Mouse (Mus musculus): ENCODE measurements around the gene Sf3b4. TPM values are rescaled to one million over a fixed set of nuclear protein-coding genes. Genes with fewer than 3 reads are reported as not detected.

Gene Sf3b4
- polyA plus RNA-seq, 1 experiment, result 1,197 TPM

GRCm38 (mm10) chr3:96196437-96197128 lies 24.5 kb downstream of the Sf3b4 start:
- no peak for TF ChIP-seq GATA1 (IDR thresholded peaks at IDR 0.05; ENCODE audit: low read length)

- no peak for TF ChIP-seq GATA1 (IDR thresholded peaks at IDR 0.05; ENCODE audit: low read length)
These were observed 25.1 kb downstream of the Sf3b4 start for GRCm38 (mm10) chr3:96197129-96197749.

GRCm38 (mm10) chr3:96198181-96198580 lies 26.0 kb downstream of the Sf3b4 start:
- TF ChIP-seq GATA1 (IDR thresholded peaks at IDR 0.05; ENCODE audit: low read length), result no peak

- no peak for TF ChIP-seq GATA1 (IDR thresholded peaks at IDR 0.05; ENCODE audit: low read length)
These were observed 27.6 kb downstream of the Sf3b4 start for GRCm38 (mm10) chr3:96199731-96200130.

GRCm38 (mm10) chr3:96207819-96208218 lies 35.7 kb downstream of the Sf3b4 start:
- TF ChIP-seq GATA1 (IDR thresholded peaks at IDR 0.05; ENCODE audit: low read length), result no peak

GRCm38 (mm10) chr3:96209242-96209641 lies 37.1 kb downstream of the Sf3b4 start:
- no peak for TF ChIP-seq GATA1 (IDR thresholded peaks at IDR 0.05; ENCODE audit: low read length)

GRCm38 (mm10) chr3:96219191-96219641 lies 47.1 kb downstream of the Sf3b4 start:
- no peak for TF ChIP-seq GATA1 (IDR thresholded peaks at IDR 0.05; ENCODE audit: low read length)

- TF ChIP-seq GATA1 (IDR thresholded peaks at IDR 0.05; ENCODE audit: low read length), result no peak
These were observed 47.6 kb downstream of the Sf3b4 start, which contains the start of the genes Bola1 and Hist2h2ab for GRCm38 (mm10) chr3:96219661-96220130. Gene Bola1, minus strand, starts transcription at chr3:96219709. Gene Hist2h2ab, plus strand, starts transcription at chr3:96219865.

GRCm38 (mm10) chr3:96220765-96221639 lies 48.9 kb downstream of the Sf3b4 start, which contains the start of the genes Hist2h2ac and Hist2h2be:
Gene Hist2h2ac, minus strand, starts transcription at chr3:96220880.
Gene Hist2h2be, plus strand, starts transcription at chr3:96221119.
- TF ChIP-seq GATA1 (IDR thresholded peaks at IDR 0.05; ENCODE audit: low read length), result no peak

GRCm38 (mm10) chr3:96221640-96222038 lies 49.5 kb downstream of the Sf3b4 start:
- no peak for TF ChIP-seq GATA1 (IDR thresholded peaks at IDR 0.05; ENCODE audit: low read length)

- TF ChIP-seq GATA1 (IDR thresholded peaks at IDR 0.05; ENCODE audit: low read length), result no peak
These were observed 50.6 kb downstream of the Sf3b4 start for GRCm38 (mm10) chr3:96222774-96223173.

- TF ChIP-seq GATA1 (IDR thresholded peaks at IDR 0.05; ENCODE audit: low read length), result no peak
These were observed 53.3 kb downstream of the Sf3b4 start for GRCm38 (mm10) chr3:96225421-96225820.

Other genes with a start within 250 kb of the Sf3b4 start
- 353 and 448 TPM in 2 replicates for gene Anp32e, start 243.1 kb upstream of the Sf3b4 start, polyA plus RNA-seq (2012)
- 7.2 and 7.7 TPM in 2 replicates for gene Plekho1, start 176.3 kb upstream of the Sf3b4 start, polyA plus RNA-seq (2012)
- 5.6 and 5.8 TPM in 2 replicates for gene Vps45, start 113.9 kb upstream of the Sf3b4 start, polyA plus RNA-seq (2012)
- gene Otud7b, start 67.8 kb upstream of the Sf3b4 start, polyA plus RNA-seq (2012), result 10.4 and 11.5 TPM in 2 replicates
- gene Mtmr11, start 10.3 kb upstream of the Sf3b4 start, polyA plus RNA-seq (2012), result not detected in 2 replicates
- gene Sv2a, start 8.8 kb downstream of the Sf3b4 start, polyA plus RNA-seq (2012), result 0.15 and 0.28 TPM in 2 replicates
- gene Bola1, start 47.4 kb downstream of the Sf3b4 start, polyA plus RNA-seq (2012), result 159 and 228 TPM in 2 replicates
- gene Hist2h2ab, start 47.5 kb downstream of the Sf3b4 start, polyA plus RNA-seq (2012), result 0.44 and 0.69 TPM in 2 replicates
- 2.5 and 6.5 TPM in 2 replicates for gene Hist2h2ac, start 48.5 kb downstream of the Sf3b4 start, polyA plus RNA-seq (2012)
- 0.13 and 0.21 TPM in 2 replicates for gene Hist2h2be, start 48.8 kb downstream of the Sf3b4 start, polyA plus RNA-seq (2012)
- gene Hist2h3c2, start 66.8 kb downstream of the Sf3b4 start, polyA plus RNA-seq (2012), result 45.1 and 54.3 TPM in 2 replicates
- gene Hist2h2aa2, start 67.9 kb downstream of the Sf3b4 start, polyA plus RNA-seq (2012), result 48.7 and 66.2 TPM in 2 replicates
- gene Hist2h2aa1, start 73.2 kb downstream of the Sf3b4 start, polyA plus RNA-seq (2012), result 3.6 and 5.8 TPM in 2 replicates
- not detected in 2 replicates for gene Hist2h3c1, start 74.4 kb downstream of the Sf3b4 start, polyA plus RNA-seq (2012)
- gene Hist2h4, start 91.0 kb downstream of the Sf3b4 start, polyA plus RNA-seq (2012), result 2.2 and 2.7 TPM in 2 replicates
- 32.0 and 50.2 TPM in 2 replicates for gene Hist2h3b, start 96.3 kb downstream of the Sf3b4 start, polyA plus RNA-seq (2012)
- gene Hist2h2bb, start 97.4 kb downstream of the Sf3b4 start, polyA plus RNA-seq (2012), result 0.37 and 1.5 TPM in 2 replicates
- gene Fcgr1, start 121.6 kb downstream of the Sf3b4 start, polyA plus RNA-seq (2012), result not detected in 2 replicates

Data from G1E-ER4 (cell line).